Mouse (Mus musculus): ENCODE data around the gene Sez6l. TPM values are rescaled to one million over a fixed set of nuclear protein-coding genes. Genes with fewer than 3 reads are reported as not detected.

The Sez6l gene
- total RNA-seq (2014; fragmentation: Nextera tagmentation) (not detected in 2 replicates), total RNA-seq (2017) (0.06 and 0.11 TPM in 2 replicates), polyA plus RNA-seq (2012) (0.01 TPM in 1 of 2 replicates, not detected in the other)

- ATAC-seq (ENCODE audit: extremely low read depth, insufficient number of reproducible peaks, low FRiP score, poor library complexity, severe bottlenecking), result no peak
- no peaks in the 10 kb centered on the region for H3K27me3 ChIP-seq (ENCODE audit: insufficient read depth, low read length)
- TF ChIP-seq CTCF (IDR thresholded peaks at IDR 0.05; ENCODE audit: low read depth, low read length) (no peak), GATA2 (IDR thresholded peaks at IDR 0.05; ENCODE audit: borderline replicate concordance, low read depth, low read length) (no peak), POLR2AphosphoS5 (IDR thresholded peaks at IDR 0.05; ENCODE audit: insufficient replicate concordance, low read depth, low read length) (no peak), TAL1 (conservative IDR thresholded peaks at IDR 0.05; ENCODE audit: low read depth, low read length) (no peak), GATA1 (IDR thresholded peaks at IDR 0.05; ENCODE audit: borderline replicate concordance, low read length) (no peak)
- no peak within 1 kb of the TSS; the same call in 1 of the 2 replicates for H3K4me3 ChIP-seq (ENCODE audit: low read depth, low read length)
- H3K36me3 ChIP-seq (replicated peaks), result no peaks in the 10 kb centered on the region
- DNase-seq (ENCODE audit: low spot score), result no peak
- peaks cover 97% of the 10 kb centered on the region for H3K9me3 ChIP-seq (replicated peaks)
- no peaks in the 10 kb centered on the region for H3K4me1 ChIP-seq (ENCODE audit: insufficient read depth, low read depth, low read length)
These were observed at the start of gene Sez6l for GRCm38 (mm10) chr5:112576993-112577670. Sez6l (minus strand) TSS chr5:112577185.

DNA sequence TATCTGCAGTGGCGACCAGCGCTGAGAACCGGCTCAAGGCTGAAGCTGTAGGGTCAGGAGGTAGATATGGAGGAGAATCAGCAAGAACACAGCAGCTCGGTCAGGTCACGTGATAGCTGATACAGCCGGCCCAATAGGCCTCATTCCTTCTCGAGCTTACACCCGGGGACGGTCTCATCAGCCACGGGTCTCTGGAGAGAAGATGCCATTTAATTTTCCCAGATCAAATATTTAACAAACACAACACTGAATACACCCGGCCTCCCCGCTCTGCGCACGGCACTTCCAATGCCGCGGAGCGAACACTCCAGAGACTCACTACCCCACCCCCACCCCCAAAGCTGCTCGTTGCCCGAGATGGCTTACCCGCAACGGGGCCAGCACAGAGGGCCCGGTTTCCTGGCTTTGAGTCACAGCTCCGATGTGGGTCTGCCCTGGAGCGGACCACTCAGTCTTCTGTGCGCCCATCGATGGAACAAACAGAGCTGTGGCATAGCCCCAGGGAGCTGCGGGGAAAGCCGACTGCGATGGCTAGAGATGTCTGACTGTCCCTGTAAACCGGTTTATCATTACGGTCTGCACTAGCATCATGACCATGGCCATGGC lies 48.7 kb upstream of the Sez6l start:
- DNase-seq (ENCODE audit: low spot score), result no peak
- no peaks in the 10 kb centered on the region for H3K4me1 ChIP-seq (ENCODE audit: insufficient read depth, low read depth, low read length)
- no peak for TF ChIP-seq POLR2AphosphoS5 (IDR thresholded peaks at IDR 0.05; ENCODE audit: insufficient replicate concordance, low read depth, low read length)
- no peak for TF ChIP-seq GATA2 (IDR thresholded peaks at IDR 0.05; ENCODE audit: borderline replicate concordance, low read depth, low read length)
- no peak for TF ChIP-seq TAL1 (conservative IDR thresholded peaks at IDR 0.05; ENCODE audit: low read depth, low read length)
- no peak for TF ChIP-seq CTCF (IDR thresholded peaks at IDR 0.05; ENCODE audit: low read depth, low read length)
- no peak for TF ChIP-seq GATA1 (IDR thresholded peaks at IDR 0.05; ENCODE audit: borderline replicate concordance, low read length)
- ATAC-seq (ENCODE audit: extremely low read depth, insufficient number of reproducible peaks, low FRiP score, poor library complexity, severe bottlenecking), result no peak
- no peak overlapping the region; the same call in 1 of the 2 replicates for H3K4me3 ChIP-seq (ENCODE audit: low read depth, low read length)
- H3K9me3 ChIP-seq (replicated peaks), result peaks cover 95% of the 10 kb centered on the region
- H3K36me3 ChIP-seq (replicated peaks), result no peaks in the 10 kb centered on the region
- no peaks in the 10 kb centered on the region for H3K27me3 ChIP-seq (ENCODE audit: insufficient read depth, low read length)

GRCm38 (mm10) chr5:112622946-112623345 lies 46.0 kb upstream of the Sez6l start:
- Histone ChIP-seq H3K27me3 (ENCODE audit: insufficient read depth, low read length) (no peaks in the 10 kb centered on the region), H3K9me3 (replicated peaks) (peaks cover 96% of the 10 kb centered on the region), H3K4me3 (ENCODE audit: low read depth, low read length) (no peak overlapping the region; the same call in 1 of the 2 replicates), H3K4me1 (ENCODE audit: insufficient read depth, low read depth, low read length) (no peaks in the 10 kb centered on the region), H3K36me3 (replicated peaks) (no peaks in the 10 kb centered on the region)
- TF ChIP-seq CTCF (IDR thresholded peaks at IDR 0.05; ENCODE audit: low read depth, low read length), result no peak
- no peak for TF ChIP-seq GATA1 (IDR thresholded peaks at IDR 0.05; ENCODE audit: borderline replicate concordance, low read length)
- TF ChIP-seq GATA2 (IDR thresholded peaks at IDR 0.05; ENCODE audit: borderline replicate concordance, low read depth, low read length), result no peak
- TF ChIP-seq TAL1 (conservative IDR thresholded peaks at IDR 0.05; ENCODE audit: low read depth, low read length), result no peak
- no peak for TF ChIP-seq POLR2AphosphoS5 (IDR thresholded peaks at IDR 0.05; ENCODE audit: insufficient replicate concordance, low read depth, low read length)
- DNase-seq (ENCODE audit: low spot score) (no peak), ATAC-seq (ENCODE audit: extremely low read depth, insufficient number of reproducible peaks, low FRiP score, poor library complexity, severe bottlenecking) (no peak)

DNA sequence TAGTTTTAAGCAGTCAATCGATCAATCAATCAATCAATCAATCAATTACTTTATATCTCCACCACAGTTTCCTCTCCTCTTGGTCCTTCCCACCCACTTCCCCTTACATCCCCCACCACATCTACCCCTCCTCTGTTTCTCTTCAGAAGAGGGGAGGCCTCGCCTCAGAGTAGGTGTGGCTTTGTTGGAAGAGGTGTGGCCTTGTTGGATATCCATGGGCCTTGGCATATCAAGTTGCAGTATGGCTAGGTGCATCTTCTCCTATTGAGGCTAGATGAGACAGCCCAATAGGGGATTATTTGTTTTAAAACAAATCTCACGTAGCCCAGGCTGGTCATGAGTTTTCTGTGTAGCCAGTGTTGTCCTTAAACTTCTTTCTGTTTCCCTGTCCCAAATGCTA lies 43.3 kb upstream of the Sez6l start:
- H3K4me1 ChIP-seq (ENCODE audit: insufficient read depth, low read depth, low read length), result no peaks in the 10 kb centered on the region
- ATAC-seq (ENCODE audit: extremely low read depth, insufficient number of reproducible peaks, low FRiP score, poor library complexity, severe bottlenecking) (no peak), DNase-seq (ENCODE audit: low spot score) (no peak)
- no peak overlapping the region for H3K4me3 ChIP-seq (ENCODE audit: low read depth, low read length)
- no peaks in the 10 kb centered on the region for H3K36me3 ChIP-seq (replicated peaks)
- H3K9me3 ChIP-seq (replicated peaks), result peaks cover 91% of the 10 kb centered on the region
- H3K27me3 ChIP-seq (ENCODE audit: insufficient read depth, low read length), result no peaks in the 10 kb centered on the region
- TF ChIP-seq TAL1 (conservative IDR thresholded peaks at IDR 0.05; ENCODE audit: low read depth, low read length), result no peak
- no peak for TF ChIP-seq POLR2AphosphoS5 (IDR thresholded peaks at IDR 0.05; ENCODE audit: insufficient replicate concordance, low read depth, low read length)

GRCm38 (mm10) chr5:112619344-112619743 lies 42.4 kb upstream of the Sez6l start:
- H3K27me3 ChIP-seq (ENCODE audit: insufficient read depth, low read length), result no peaks in the 10 kb centered on the region
- H3K4me1 ChIP-seq (ENCODE audit: insufficient read depth, low read depth, low read length), result no peaks in the 10 kb centered on the region
- peaks cover 91% of the 10 kb centered on the region for H3K9me3 ChIP-seq (replicated peaks)
- no peaks in the 10 kb centered on the region for H3K36me3 ChIP-seq (replicated peaks)
- no peak for DNase-seq (ENCODE audit: low spot score)
- no peak for TF ChIP-seq GATA2 (IDR thresholded peaks at IDR 0.05; ENCODE audit: borderline replicate concordance, low read depth, low read length)
- no peak overlapping the region for H3K4me3 ChIP-seq (ENCODE audit: low read depth, low read length)
- ATAC-seq (ENCODE audit: extremely low read depth, insufficient number of reproducible peaks, low FRiP score, poor library complexity, severe bottlenecking), result no peak

DNA sequence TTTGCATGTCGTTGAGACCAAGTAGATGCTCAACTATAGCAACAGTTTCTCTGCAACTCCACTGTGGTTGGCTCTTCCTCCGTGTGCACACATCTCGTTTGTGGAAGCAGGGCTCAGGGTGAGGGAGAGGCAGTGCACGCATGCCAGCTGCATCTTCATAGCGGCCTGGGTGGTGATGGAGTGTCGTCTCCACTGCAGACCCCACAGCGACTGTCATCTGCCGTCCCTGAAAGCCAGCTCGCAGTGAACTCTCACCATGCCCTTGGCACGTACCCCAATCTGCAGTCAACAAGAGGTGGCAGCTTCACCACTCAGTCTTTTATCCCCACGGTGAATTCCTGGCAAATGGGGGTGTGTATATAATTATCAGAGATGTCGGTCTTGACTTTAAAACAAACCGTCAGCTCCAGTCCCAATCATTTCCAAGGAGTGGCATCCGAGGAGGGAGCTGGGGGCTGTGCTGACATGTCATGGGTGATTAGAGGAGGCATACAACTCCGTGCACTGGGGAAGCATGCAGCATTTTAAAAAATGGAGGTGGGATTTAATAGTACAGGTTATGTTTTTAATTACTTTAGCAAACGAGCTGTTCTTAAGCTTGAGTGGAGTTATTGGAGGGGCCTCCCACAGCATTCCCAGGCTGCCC lies 40.7 kb upstream of the Sez6l start:
- DNase-seq (ENCODE audit: low spot score) (no peak), ATAC-seq (ENCODE audit: extremely low read depth, insufficient number of reproducible peaks, low FRiP score, poor library complexity, severe bottlenecking) (no peak)
- H3K9me3 ChIP-seq (replicated peaks), result peaks cover 88% of the 10 kb centered on the region
- no peaks in the 10 kb centered on the region for H3K36me3 ChIP-seq (replicated peaks)
- H3K4me3 ChIP-seq (ENCODE audit: low read depth, low read length), result no peak overlapping the region
- no peaks in the 10 kb centered on the region for H3K4me1 ChIP-seq (ENCODE audit: insufficient read depth, low read depth, low read length)
- no peak for TF ChIP-seq POLR2AphosphoS5 (IDR thresholded peaks at IDR 0.05; ENCODE audit: insufficient replicate concordance, low read depth, low read length)
- TF ChIP-seq TAL1 (conservative IDR thresholded peaks at IDR 0.05; ENCODE audit: low read depth, low read length), result no peak
- no peak for TF ChIP-seq CTCF (IDR thresholded peaks at IDR 0.05; ENCODE audit: low read depth, low read length)
- no peak for TF ChIP-seq GATA1 (IDR thresholded peaks at IDR 0.05; ENCODE audit: borderline replicate concordance, low read length)
- no peak for TF ChIP-seq GATA2 (IDR thresholded peaks at IDR 0.05; ENCODE audit: borderline replicate concordance, low read depth, low read length)
- no peaks in the 10 kb centered on the region for H3K27me3 ChIP-seq (ENCODE audit: insufficient read depth, low read length)
